Mouse (Mus musculus) right cerebral cortex, postnatal 25 days (tissue): ENCODE data around the gene Wfdc11.
"Not testable (repeated sequence)": the region's sequence is repeated elsewhere in the genome, so short reads cannot be mapped to it uniquely, and the experiment has no call there.

Experiments
- DNase-seq: peaks from one replicate; pipeline ENCODE4 v3.0.0; 2022

Gene Wfdc11

GRCm38 (mm10) chr2:164673987-164674386 lies at the start of gene Wfdc11:
TSS of gene Wfdc11 (minus strand) at chr2:164674087.
- no peak for DNase-seq

- no peak for DNase-seq
Measured at GRCm38 (mm10) chr2:164723276-164723675, 49.4 kb upstream of the Wfdc11 start.

DNA sequence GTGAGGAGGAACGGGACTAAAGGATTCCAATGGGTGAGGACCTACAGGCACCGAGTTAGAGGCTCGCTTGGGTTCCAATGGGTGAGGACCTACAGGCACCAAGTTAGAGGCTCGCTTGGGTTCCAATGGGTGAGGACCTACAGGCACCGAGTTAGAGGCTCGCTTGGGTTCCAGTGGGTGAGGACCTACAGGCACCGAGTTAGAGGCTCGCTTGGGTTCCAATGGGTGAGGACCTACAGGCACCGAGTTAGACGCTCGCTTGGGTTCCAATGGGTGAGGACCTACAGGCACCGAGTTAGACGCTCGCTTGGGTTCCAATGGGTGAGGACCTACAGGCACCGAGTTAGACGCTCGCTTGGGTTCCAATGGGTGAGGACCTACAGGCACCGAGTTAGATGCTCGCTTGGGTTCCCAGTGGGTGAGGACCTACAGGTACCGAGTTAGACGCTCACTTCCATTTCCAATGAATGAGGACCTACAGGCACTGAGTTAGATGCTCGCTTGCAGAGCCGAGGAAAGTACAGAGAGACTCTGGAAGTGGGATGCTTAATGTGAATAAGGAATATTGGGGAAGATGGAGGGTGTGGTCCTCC lies 42.4 kb upstream of the Wfdc11 start:
- not testable (repeated sequence) for DNase-seq

DNA sequence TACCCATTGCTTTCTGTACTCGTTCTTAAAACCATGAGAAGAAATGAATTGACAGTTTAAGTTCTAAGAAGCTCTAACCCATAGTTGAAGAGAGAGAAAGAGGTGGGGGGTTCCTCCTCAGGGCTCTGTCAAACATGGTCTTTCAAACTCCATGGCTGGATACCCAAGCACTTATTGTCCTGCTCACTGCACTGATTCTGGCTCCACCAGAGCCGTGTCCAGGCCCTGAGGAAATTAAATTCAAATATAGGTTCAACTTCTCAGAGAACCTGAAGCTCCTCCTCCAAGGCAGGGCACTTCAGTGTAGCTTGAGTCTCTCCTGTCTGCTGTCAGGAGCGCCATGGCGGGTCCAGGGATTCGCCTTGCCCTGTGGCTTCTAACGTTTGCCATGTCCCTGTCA lies 41.1 kb upstream of the Wfdc11 start, which contains the start of gene Spint5:
Spint5 (plus strand) TSS at position 301 of the 400 bp plus-strand sequence.
- DNase-seq = no peak

GRCm38 (mm10) chr2:164705991-164706390 lies 32.1 kb upstream of the Wfdc11 start:
- DNase-seq = no peak

GRCm38 (mm10) chr2:164705328-164705727 lies 31.4 kb upstream of the Wfdc11 start:
- DNase-seq = no peak

DNA sequence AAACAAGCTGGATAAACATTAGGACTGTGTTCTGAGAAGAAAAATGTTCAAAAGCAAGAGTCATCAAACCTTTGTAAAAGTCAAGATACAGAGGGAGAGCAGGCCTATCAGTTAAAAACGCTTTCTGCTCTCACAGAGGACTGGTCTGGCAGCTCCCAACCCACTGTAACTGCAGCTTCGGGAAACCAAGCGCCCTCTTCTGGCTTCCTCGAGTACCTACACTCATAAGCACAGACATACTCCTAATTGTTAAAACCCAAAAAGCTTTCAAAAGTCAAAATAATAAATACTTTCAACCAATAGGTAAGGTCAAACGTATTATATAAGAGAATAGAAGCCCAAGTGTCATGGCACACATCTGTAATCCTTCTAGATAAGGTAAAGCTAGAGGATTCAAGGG lies 30.3 kb upstream of the Wfdc11 start:
- no peak for DNase-seq

- no peak for DNase-seq
Measured at GRCm38 (mm10) chr2:164701761-164702160, 27.9 kb upstream of the Wfdc11 start.

DNA sequence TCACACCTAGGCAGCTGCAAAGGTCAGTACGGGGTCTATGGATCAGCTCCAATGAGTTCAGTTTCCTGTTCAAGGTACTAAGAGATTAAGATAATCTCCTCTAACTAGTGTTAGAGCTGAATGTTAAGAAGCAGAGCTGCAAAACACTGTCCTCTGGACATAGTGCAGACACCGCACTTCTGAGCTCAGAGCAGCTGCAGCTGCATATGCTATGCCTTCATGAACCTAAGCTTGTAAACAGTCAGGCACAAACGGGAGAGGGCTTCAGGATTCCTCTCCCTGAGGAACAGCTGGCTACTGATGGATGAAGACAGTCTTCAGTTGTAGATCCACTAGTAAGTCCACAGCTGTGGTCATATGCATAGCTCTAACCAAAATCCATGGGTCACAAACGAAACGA lies 27.1 kb upstream of the Wfdc11 start:
- DNase-seq = no peak

GRCm38 (mm10) chr2:164698201-164698600 lies 24.3 kb upstream of the Wfdc11 start, which contains the start of gene Spint4:
TSS of gene Spint4 (plus strand) at chr2:164698501.
- no peak for DNase-seq

DNA sequence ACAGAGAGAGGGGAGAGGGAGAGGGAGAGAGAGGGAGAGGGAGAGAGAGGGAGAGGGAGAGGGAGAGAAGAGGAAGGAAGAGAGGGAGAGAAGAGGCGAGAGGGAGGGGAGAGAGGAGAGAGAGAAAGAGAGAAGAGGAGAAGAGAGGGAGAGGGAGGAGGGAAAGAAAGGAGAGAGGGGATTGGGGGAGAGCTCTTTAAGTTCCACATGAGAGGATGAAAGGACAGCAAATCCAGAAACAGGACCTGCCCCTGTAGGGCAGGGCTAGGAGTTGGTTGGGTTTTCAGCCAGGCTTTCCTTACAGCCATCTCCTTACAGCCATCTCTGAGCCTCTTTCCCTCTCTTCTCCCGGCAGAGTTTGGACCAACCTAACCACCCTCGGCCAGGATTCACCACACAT lies 10.9 kb upstream of the Wfdc11 start, which contains the start of gene Wfdc13:
Wfdc13 (plus strand) TSS at position 301 of the 400 bp plus-strand sequence.
- DNase-seq = no peak

- DNase-seq = no peak
Measured at GRCm38 (mm10) chr2:164679906-164680305, 6.0 kb upstream of the Wfdc11 start.

GRCm38 (mm10) chr2:164678848-164679625 lies 5.2 kb upstream of the Wfdc11 start:
- peak; percentile 31 for DNase-seq

DNA sequence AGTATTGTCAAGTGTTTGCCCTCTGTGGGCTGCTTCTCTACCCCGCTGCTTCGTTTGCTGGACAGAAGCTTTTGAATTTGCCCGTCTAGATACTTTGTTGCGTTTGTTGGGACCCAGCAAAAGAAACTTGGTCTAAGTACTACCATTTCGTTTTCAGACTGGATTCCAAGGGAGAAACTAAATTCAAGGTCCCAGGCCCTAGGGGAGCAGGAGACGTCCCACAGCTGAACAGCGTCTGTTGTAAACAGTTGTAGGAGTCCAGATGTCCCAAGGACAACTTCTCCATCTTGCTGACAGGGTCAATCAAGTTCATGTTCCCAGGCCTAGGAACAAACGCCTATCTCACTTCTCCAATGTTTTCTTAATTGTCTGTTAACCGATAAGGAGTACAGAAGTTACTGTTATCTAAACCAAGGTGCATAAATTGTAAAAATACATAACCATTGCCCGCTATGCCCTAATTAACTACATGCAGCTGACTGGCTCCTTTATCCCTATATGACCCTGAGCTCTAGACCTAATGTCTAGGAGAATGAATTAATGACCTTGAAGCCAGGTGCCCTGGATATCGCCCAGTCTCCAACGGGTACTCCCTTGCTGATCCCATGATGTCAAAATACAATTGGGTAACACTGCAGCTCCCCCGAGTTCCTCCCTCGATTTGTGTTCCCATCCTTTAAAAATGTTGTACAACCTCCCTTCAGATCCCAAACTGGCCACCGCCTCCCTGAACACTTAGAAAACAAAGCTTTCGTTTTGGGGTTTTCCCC lies 3.2 kb upstream of the Wfdc11 start:
- no peak for DNase-seq

DNA sequence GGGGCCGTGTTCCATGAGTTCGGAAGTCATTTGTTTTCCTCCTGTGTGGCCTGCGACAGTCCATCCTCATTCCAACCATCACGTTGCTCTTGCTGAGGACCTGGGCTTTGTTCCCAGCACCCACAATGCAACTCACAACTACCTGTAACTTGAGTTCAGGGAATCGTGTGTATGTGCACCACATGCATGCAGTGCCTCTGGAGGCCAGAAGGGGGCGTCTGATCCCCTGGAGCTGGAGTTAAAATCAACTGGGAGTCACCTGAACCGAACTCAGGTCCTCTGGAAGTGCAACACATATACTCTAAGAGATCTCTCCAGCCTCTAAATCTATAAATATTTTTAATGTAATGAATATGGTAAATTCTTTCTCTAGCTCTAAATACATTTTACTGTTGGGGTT lies 2.2 kb upstream of the Wfdc11 start:
- no peak for DNase-seq

- no peak for DNase-seq
Measured at GRCm38 (mm10) chr2:164670938-164671337, 2.9 kb downstream of the Wfdc11 start.

DNA sequence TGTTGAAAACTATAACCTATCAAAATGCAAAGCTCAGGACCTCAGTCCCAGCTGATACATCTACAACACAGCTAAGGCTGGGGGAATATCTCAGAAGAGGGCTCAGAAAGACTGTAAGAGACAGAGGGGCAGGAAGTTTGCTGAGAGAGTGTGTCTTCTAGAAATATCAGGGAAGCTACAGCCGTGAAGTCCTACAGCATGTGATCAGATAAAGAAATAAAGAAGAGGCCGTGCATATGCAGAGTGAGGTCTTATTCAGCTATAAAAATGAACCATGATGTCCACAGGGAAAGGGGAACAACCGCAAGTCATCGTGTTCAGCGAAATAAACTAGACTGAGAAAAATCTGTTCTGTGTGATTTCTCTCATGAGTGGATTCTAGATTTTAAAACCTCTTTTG lies 3.6 kb downstream of the Wfdc11 start:
- no peak for DNase-seq

DNA sequence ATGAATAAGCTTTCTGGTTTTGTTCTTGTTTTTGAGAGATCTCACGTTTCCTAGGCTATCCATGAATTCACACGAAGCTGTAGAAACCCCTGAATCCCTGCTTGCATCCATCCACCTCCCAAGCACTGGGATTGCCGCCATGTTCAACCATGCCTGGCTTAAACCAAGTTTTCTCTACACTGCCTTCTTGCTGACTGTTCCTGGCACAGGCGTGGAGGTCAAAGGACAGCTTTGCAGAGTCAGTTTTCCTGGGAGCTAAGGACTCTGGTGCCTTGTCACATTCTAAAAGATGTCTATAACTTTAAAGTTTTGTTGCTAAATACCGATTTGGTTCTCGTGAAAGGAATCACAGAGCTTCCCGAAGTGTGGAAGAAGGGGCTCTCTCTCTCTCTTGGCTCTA lies 9.0 kb downstream of the Wfdc11 start:
- DNase-seq = no peak

GRCm38 (mm10) chr2:164656483-164656882 lies 17.4 kb downstream of the Wfdc11 start, which contains the start of gene Wfdc9:
TSS of gene Wfdc9 (minus strand) at chr2:164656583.
- DNase-seq = no peak

GRCm38 (mm10) chr2:164655858-164656257 lies 18.0 kb downstream of the Wfdc11 start, which contains the start of gene Wfdc10:
TSS of gene Wfdc10 (plus strand) at chr2:164656046.
- DNase-seq = no peak

- no peak for DNase-seq
Measured at GRCm38 (mm10) chr2:164641881-164642673, 31.8 kb downstream of the Wfdc11 start.

GRCm38 (mm10) chr2:164641129-164641528 lies 32.8 kb downstream of the Wfdc11 start:
- DNase-seq = no peak

GRCm38 (mm10) chr2:164638696-164639095 lies 35.2 kb downstream of the Wfdc11 start, which contains the start of gene Wfdc16:
TSS of gene Wfdc16 (minus strand) at chr2:164638796.
- DNase-seq = no peak
